Mouse (Mus musculus) testis, adult 2 months (tissue): Measurements from ENCODE around the gene Afap1. TPM values are rescaled to one million over a fixed set of nuclear protein-coding genes. Genes with fewer than 3 reads are reported as not detected.
A peak's percentile ranks its signal among the peaks of the same experiment; 100 is the strongest.

Source experiments
- H3K27ac ChIP-seq: fragments of 200-500 bp; 2 replicates; pipeline ENCODE4 v1.5.1; 2012; ENCODE audit warnings: low read depth, low read length; ENCODE audit not compliant: control insufficient read depth, insufficient read depth
- H3K27me3 ChIP-seq: fragments of 200-500 bp; 2 replicates; pipeline ENCODE4 v1.6.1; 2012; ENCODE audit warnings: mild to moderate bottlenecking, low read length, moderate library complexity; ENCODE audit not compliant: control insufficient read depth, insufficient read depth
- H3K36me3 ChIP-seq: fragments of 200-500 bp; 2 replicates; pipeline ENCODE4 v1.6.1; 2012; ENCODE audit warnings: mild to moderate bottlenecking, low read length; ENCODE audit not compliant: control insufficient read depth, insufficient read depth
- H3K4me1 ChIP-seq: fragments of 200-500 bp; 2 replicates; pipeline ENCODE4 v1.6.1; 2012; ENCODE audit warnings: low read length; ENCODE audit not compliant: control insufficient read depth, insufficient read depth
- H3K4me3 ChIP-seq: fragments of 200-500 bp; 2 replicates; pipeline ENCODE4 v1.5.1; 2012; ENCODE audit warnings: low read depth, mild to moderate bottlenecking, low read length, moderate library complexity, mixed read lengths; ENCODE audit not compliant: control insufficient read depth
- CTCF ChIP-seq: fragments of 200-500 bp; IDR thresholded peaks from 2 replicates; pipeline ENCODE4 v1.5.1; 2012; ENCODE audit warnings: low read depth, mild to moderate bottlenecking, inconsistent platforms, low read length, moderate library complexity; ENCODE audit not compliant: control insufficient read depth, insufficient read depth, insufficient replicate concordance
- POLR2A ChIP-seq: fragments of 200-500 bp; IDR thresholded peaks from 2 replicates; pipeline ENCODE4 v1.6.1; 2012; ENCODE audit warnings: low read depth, mild to moderate bottlenecking, inconsistent platforms, low read length, moderate library complexity; ENCODE audit not compliant: control insufficient read depth
- polyA plus RNA-seq: library from polyadenylated mRNA; depleted of rRNA; stranded (reverse); fragments of >200 nt; gene quantifications from 2 replicates; pipeline ENCODE4 v1.2.3, GENCODE M21; 2012

Gene Afap1
- polyA plus RNA-seq, 1 experiment: 37.9 TPM

DNA sequence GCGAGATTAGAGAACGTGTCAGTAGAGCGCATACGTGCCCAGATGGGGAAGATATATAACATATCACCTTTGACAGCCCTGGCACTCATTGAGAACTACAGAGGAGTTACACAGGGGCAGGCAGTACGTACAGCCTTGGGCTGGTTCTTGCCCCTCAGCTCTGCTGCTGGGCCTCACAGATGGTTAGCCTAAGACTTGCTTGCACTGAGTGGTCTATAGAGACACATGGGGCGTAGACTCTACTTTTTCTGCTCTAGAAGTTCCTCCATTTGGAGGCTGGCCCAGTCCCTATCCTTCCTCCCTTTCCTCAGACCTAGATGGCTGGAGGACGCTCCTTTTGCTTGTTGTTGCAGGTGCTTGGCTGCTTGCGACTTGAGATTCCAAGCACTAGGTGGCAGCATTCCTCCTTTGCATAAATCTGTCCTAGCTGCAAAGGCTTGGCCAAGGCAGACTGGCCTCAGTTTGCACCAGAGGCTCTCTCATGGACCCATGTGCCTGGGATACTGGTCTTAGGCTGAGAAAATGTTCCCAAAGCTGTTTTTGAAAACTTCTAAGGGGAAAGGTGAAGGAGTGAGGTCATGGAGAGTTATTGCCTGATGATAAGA lies 22.6 kb upstream of the Afap1 start:
- TF ChIP-seq CTCF (peak; percentile 79; the same call in 1 of the 2 replicates), POLR2A (no peak)
- H3K27me3 ChIP-seq: no peaks in the 10 kb centered on the region
- no peak overlapping the region for H3K27ac ChIP-seq
- no peaks in the 10 kb centered on the region for H3K36me3 ChIP-seq
- H3K4me3 ChIP-seq: no peak overlapping the region
- no peaks in the 10 kb centered on the region; the same call in 1 of the 2 replicates for H3K4me1 ChIP-seq

DNA sequence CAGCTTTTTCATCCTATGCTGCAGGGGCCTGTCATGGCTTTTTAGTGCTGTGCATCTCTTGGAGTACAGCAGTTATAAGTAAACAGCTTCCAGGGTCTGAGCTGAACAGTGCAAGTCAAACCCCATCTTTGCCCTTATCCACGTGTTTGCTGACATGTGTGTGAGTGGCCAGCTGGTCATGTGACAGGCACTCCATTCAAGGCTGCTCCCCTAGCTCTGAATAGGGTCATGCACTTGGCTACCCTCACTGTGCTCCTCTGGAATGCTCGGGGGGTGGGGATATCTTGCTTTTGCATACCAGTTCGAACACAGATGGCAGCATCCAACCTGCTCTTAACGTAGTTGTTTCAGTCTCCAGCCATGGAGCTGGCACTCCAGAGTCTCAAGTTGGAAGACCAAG lies 19.7 kb upstream of the Afap1 start:
- no peak overlapping the region for H3K27ac ChIP-seq
- H3K4me1 ChIP-seq: no peaks in the 10 kb centered on the region
- H3K4me3 ChIP-seq: no peak overlapping the region
- H3K27me3 ChIP-seq: no peaks in the 10 kb centered on the region
- H3K36me3 ChIP-seq: no peaks in the 10 kb centered on the region
- no peak for TF ChIP-seq POLR2A

DNA sequence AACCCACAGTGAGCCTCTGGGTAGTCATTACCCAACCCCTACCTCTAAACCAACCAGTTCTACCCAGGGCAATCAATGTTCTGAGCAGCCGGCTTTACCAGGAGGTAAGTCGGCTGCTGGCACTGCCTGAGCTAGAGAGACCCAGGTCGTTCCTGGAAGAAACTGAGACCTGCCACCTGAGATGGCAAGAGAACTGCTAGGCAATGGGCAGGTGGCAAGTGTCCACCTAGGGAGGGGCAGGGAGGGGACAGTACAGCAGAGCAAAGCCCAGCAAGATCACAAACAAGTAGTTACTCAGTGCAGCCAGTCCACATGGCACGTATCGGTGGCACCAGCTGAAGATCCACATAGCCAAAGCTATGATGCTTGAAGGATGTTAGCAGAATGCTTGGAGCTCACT lies 16.9 kb upstream of the Afap1 start:
- no peaks in the 10 kb centered on the region for H3K4me1 ChIP-seq
- no peak overlapping the region for H3K27ac ChIP-seq
- no peaks in the 10 kb centered on the region for H3K27me3 ChIP-seq
- no peak for TF ChIP-seq POLR2A
- no peak for TF ChIP-seq CTCF
- no peak overlapping the region for H3K4me3 ChIP-seq
- no peaks in the 10 kb centered on the region for H3K36me3 ChIP-seq

DNA sequence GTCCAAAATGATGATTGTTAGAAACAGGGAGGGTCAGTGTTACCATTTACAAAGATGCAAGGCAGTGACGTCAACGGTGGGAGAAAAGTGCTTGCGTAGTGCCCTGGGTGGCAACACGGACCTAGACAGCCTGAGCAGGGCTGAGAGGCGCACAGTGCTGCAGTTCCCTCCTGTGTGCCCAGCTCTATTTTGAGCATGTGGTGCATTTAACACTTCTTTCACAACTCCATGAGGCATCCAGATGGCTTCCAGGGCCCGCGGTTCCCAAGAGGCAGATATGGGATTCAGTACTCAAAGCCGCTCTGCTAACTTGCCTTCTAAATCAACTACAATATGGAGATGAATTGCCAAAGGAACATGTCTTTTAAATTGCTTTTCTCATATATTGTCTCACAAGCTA lies 13.9 kb upstream of the Afap1 start:
- H3K27me3 ChIP-seq: no peaks in the 10 kb centered on the region
- TF ChIP-seq POLR2A (no peak), CTCF (no peak)

DNA sequence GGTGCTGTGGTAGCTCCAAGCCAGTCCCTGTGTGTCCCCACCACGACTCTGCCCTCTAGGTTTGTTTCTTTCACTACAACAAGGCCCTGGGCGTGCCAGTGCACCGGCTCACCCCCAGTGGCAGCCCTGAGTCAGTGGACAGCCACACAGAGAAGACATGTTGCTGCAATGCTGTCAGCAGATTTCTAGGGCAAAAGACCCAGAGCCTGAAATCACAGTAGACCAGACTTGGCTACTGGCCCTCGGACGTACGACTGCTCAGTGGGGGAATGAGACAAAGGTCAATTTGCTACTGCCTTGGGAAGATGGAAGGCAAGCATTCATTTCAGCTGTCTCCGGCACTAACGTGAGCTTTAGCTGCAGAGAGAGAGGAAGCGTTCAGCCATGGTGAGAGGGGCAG lies 10.7 kb upstream of the Afap1 start:
- H3K4me3 ChIP-seq: no peak overlapping the region
- no peak overlapping the region for H3K27ac ChIP-seq
- H3K27me3 ChIP-seq: no peaks in the 10 kb centered on the region
- TF ChIP-seq CTCF (no peak), POLR2A (no peak)
- H3K36me3 ChIP-seq: no peaks in the 10 kb centered on the region
- H3K4me1 ChIP-seq: no peaks in the 10 kb centered on the region

More for the DNA sequence above, 13.9 kb upstream of the Afap1 start:
- no peaks in the 10 kb centered on the region for H3K36me3 ChIP-seq
- H3K27ac ChIP-seq: no peak overlapping the region
- H3K4me3 ChIP-seq: no peak overlapping the region
- no peaks in the 10 kb centered on the region for H3K4me1 ChIP-seq

DNA sequence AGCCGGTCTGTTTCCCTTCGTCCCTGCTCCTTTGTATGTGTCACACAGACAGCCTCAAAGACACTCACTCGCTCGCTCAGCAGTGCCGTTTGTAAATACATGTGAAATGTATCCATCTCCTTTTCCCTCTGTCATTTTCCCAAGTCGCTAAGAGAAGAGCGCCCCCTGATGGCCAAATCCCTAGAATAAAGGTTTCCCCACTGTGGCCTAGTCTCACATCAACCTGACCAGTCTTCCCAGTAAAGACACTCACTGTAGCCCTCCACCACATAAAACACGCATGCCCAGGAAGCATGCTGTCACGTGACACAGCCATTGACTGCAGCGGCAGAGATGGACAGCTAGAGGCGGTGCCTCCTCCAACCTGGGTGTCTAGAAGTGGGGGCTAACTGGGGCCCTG lies 8.9 kb upstream of the Afap1 start:
- no peaks in the 10 kb centered on the region for H3K36me3 ChIP-seq
- no peak overlapping the region for H3K27ac ChIP-seq
- H3K4me1 ChIP-seq: no peaks in the 10 kb centered on the region
- no peak overlapping the region for H3K4me3 ChIP-seq
- TF ChIP-seq CTCF (peak; percentile 16; the same call in 1 of the 2 replicates), POLR2A (no peak)
- H3K27me3 ChIP-seq: no peaks in the 10 kb centered on the region

DNA sequence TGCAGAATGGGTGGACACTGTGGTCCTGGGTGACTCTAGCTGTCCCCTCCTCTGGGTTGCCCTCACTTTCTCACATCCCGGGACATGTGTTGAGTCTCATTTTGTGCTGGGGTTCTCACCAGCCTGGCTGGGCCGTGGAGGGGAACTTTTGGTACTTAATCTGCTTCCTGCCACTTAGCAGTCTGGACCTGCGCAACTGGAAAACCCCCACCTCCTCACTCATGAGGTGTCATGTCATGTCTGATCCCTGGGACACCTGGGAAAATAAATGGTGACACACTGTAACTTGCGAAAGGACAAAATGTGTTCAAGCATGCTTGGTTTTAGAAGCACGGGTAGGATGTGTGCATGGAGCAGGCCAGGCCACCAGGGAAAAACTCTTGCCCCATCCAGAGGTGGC lies 8.4 kb upstream of the Afap1 start:
- no peak overlapping the region for H3K27ac ChIP-seq
- H3K36me3 ChIP-seq: no peaks in the 10 kb centered on the region
- H3K27me3 ChIP-seq: no peaks in the 10 kb centered on the region
- H3K4me1 ChIP-seq: no peaks in the 10 kb centered on the region
- H3K4me3 ChIP-seq: no peak overlapping the region
- TF ChIP-seq CTCF (no peak), POLR2A (no peak)

DNA sequence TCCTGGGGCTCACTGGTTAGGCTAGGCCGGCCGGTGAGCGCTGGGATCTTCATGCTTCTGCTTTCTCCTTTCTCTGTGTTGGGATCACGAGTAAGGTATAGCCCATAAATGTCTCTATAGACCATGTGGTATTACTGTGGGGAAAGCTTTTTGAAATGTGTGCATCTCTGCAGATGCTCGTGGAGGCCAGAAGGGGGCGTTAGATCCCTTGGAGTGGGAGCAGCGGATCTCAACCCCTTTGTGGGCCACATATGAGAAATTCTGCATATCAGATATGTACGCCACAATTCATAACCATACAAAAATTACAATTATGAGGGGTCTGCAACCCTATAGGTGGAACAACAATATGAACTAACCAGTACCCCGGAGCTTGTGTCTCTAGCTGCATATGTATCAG lies 4.2 kb upstream of the Afap1 start:
- no peaks in the 10 kb centered on the region for H3K27me3 ChIP-seq
- no peak overlapping the region for H3K4me3 ChIP-seq
- H3K4me1 ChIP-seq: peaks cover 8% of the 10 kb centered on the region
- TF ChIP-seq POLR2A: no peak
- peak; percentile 43; the same call in 1 of the 2 replicates for TF ChIP-seq CTCF
- H3K27ac ChIP-seq: no peak overlapping the region
- no peaks in the 10 kb centered on the region for H3K36me3 ChIP-seq
